Mouse (Mus musculus): ENCODE results near the gene Cetn4. TPM values are rescaled to one million over a fixed set of nuclear protein-coding genes. Genes with fewer than 3 reads are reported as not detected.
A peak's percentile ranks its signal among the peaks of the same experiment; 100 is the strongest.

Cetn4 gene
- polyA plus RNA-seq, 1 experiment = 11.6 TPM

DNA sequence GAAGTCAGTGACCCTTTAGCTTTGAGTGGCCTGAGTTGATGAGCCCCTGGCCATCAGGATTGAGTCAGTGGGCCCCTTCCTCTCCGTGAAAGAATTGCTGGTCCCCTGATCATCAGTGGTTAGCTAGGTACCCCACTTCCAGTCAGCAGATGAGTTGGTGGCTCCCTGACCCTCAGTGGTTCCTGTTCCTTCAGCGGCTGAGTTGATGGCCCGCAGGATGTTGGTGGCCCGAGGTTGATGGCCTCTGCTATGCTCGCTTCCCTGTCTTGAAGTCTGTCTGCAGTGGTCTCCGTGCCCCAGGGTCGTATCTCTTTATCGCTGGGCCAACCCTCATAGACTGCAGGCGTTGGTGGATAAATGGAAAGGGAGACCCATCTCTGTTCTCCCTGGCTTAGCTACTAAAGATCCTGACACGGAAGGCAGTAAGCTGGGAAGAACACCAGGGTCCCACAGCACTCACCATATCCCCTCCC is 575 bp downstream of the Cetn4 start:
- H3K27ac ChIP-seq (ENCODE audit: insufficient read depth, low read length) = peak overlapping the region; percentile 15
- TF ChIP-seq POLR2A (IDR thresholded peaks at IDR 0.05; ENCODE audit: extremely low read depth, insufficient read depth, low read length) = no peak
- TF ChIP-seq CTCF (IDR thresholded peaks at IDR 0.05; ENCODE audit: extremely low read depth, insufficient read depth, low read length) = no peak
- peak overlapping the region; percentile 67 for H3K4me3 ChIP-seq (ENCODE audit: insufficient read depth, low read length)
- H3K4me1 ChIP-seq (ENCODE audit: control insufficient read depth, insufficient read depth, low read length) = no peaks in the 10 kb centered on the region

DNA sequence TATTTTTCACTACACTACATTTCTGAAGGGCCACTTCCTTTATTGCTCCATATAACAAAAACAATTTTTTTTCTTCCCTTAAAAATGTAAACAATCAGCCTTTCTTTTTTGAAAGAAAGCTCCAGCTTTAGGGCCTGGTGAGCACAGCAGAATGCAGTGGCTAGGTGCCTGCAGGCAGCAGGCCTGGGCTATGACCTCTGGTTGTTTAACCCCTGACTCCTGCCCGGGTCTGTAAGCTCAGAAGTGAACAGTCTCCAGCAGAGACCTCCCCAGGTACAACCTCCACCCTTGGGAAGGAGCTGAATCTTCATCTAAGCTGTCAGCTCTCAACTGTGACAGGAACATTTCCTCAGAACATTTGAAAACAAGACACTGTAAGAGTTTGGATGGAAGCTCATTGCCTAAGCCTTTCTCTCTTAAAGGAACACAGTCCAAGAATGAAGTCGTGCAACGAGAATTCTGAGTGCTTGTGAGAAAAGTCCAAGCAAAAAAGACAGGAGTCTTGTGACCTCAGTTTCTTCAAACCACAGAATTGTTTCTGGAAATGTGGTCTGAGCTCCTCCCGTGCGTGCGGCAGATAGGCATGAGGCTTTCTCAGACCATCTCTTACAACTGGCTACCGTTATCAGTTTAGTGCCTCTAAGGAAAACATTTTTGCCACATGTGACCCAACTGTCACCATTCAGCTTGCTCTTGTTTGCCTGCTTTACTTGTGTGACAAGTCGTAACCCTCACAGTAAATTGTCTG is 8.9 kb downstream of the Cetn4 start:
- H3K4me1 ChIP-seq (ENCODE audit: control insufficient read depth, insufficient read depth, low read length) = no peaks in the 10 kb centered on the region
- TF ChIP-seq CTCF (IDR thresholded peaks at IDR 0.05; ENCODE audit: extremely low read depth, insufficient read depth, low read length) (no peak), POLR2A (IDR thresholded peaks at IDR 0.05; ENCODE audit: extremely low read depth, insufficient read depth, low read length) (no peak)
- no peak overlapping the region for H3K27ac ChIP-seq (ENCODE audit: insufficient read depth, low read length)
- H3K4me3 ChIP-seq (ENCODE audit: insufficient read depth, low read length) = no peak overlapping the region

DNA sequence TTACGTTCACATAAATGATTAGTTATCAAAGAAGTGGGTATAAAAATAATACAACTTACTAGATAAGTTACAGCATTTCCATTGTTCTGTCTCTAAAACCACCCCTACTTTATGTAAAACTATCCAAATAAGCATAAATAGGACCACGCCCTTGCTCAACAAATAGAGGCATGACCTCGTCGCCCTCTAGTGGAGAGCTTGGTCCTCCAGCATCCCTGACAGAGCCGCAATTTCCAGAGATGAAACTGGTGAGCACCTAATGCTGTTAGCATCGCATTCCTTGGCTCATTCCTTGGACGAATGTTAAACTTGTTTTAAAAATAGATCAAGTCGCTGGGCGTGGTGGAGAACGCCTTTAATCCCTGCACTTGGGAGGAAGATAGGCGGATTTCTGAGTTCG is 9.8 kb downstream of the Cetn4 start:
- H3K4me1 ChIP-seq (ENCODE audit: control insufficient read depth, insufficient read depth, low read length) = no peaks in the 10 kb centered on the region
- H3K27ac ChIP-seq (ENCODE audit: insufficient read depth, low read length) = no peak overlapping the region
- no peak for TF ChIP-seq POLR2A (IDR thresholded peaks at IDR 0.05; ENCODE audit: extremely low read depth, insufficient read depth, low read length)
- TF ChIP-seq CTCF (IDR thresholded peaks at IDR 0.05; ENCODE audit: extremely low read depth, insufficient read depth, low read length) = peak; percentile 64
- no peak overlapping the region for H3K4me3 ChIP-seq (ENCODE audit: insufficient read depth, low read length)

DNA sequence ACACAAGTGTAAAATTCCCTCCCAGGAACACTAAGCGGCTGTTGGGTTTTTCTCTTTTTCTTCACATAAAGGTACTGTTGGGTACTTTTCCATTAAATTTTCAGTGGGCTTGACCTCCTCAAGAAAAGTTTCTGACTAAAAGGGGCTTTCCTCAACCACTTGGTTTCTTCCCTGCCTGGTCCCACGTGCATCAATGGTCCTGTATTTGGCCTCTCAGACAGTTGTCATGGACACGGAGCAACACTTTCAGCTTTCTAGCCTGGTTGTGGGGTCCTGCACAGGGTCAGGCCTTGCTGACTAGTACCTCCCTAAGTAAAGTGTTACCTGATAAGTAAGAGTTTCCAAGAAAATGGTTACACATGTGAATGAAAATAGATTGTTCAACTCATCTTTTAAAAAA is 13.0 kb downstream of the Cetn4 start:
- TF ChIP-seq CTCF (IDR thresholded peaks at IDR 0.05; ENCODE audit: extremely low read depth, insufficient read depth, low read length) = no peak
- TF ChIP-seq POLR2A (IDR thresholded peaks at IDR 0.05; ENCODE audit: extremely low read depth, insufficient read depth, low read length) = no peak
- H3K4me1 ChIP-seq (ENCODE audit: control insufficient read depth, insufficient read depth, low read length) = no peaks in the 10 kb centered on the region
- no peak overlapping the region for H3K27ac ChIP-seq (ENCODE audit: insufficient read depth, low read length)
- H3K4me3 ChIP-seq (ENCODE audit: insufficient read depth, low read length) = no peak overlapping the region

DNA sequence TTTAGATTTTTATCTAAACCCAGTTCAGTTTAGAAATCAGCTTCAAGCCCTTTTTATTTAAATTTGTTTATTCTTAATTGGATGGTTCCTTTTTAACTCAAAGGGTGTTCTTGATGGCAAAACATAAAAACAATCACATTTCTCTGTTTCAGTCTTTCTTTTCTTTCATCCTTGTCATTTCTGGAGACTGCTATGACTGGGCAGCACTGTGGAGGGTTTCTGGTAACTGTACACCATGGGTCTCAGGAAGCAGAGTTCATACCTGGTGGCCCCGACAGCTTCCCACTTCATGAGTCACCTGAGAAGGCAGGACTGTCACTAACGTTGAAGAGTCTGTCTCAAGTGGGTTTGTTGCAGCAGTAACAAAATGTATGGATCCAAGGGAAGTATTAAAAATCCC is 19.9 kb downstream of the Cetn4 start:
- TF ChIP-seq CTCF (IDR thresholded peaks at IDR 0.05; ENCODE audit: extremely low read depth, insufficient read depth, low read length) (no peak), POLR2A (IDR thresholded peaks at IDR 0.05; ENCODE audit: extremely low read depth, insufficient read depth, low read length) (no peak)
- H3K4me1 ChIP-seq (ENCODE audit: control insufficient read depth, insufficient read depth, low read length) = no peaks in the 10 kb centered on the region
- H3K27ac ChIP-seq (ENCODE audit: insufficient read depth, low read length) = no peak overlapping the region
- no peak overlapping the region for H3K4me3 ChIP-seq (ENCODE audit: insufficient read depth, low read length)

DNA sequence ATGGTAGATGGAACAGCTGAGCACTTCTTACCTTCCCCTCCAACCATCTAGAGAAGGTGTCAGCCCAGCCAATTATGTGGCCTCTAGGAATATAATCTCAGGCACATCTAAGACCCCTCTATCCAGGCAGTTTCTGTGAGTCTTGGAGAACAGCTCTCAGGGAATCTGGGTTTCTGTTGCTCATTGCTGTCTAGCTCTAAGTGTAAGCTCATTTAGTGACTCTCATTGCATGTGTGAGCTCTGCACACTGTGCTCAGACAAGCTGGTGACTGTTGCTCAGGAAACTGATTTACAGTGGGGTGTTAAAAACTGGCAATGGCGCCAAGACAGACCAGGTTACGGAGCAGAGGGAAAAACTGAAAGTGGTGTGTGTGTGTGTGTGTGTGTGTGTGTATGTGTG is 20.6 kb downstream of the Cetn4 start:
- H3K4me3 ChIP-seq (ENCODE audit: insufficient read depth, low read length) = no peak overlapping the region
- TF ChIP-seq CTCF (IDR thresholded peaks at IDR 0.05; ENCODE audit: extremely low read depth, insufficient read depth, low read length) (no peak), POLR2A (IDR thresholded peaks at IDR 0.05; ENCODE audit: extremely low read depth, insufficient read depth, low read length) (no peak)
- H3K4me1 ChIP-seq (ENCODE audit: control insufficient read depth, insufficient read depth, low read length) = no peaks in the 10 kb centered on the region
- H3K27ac ChIP-seq (ENCODE audit: insufficient read depth, low read length) = no peak overlapping the region

DNA sequence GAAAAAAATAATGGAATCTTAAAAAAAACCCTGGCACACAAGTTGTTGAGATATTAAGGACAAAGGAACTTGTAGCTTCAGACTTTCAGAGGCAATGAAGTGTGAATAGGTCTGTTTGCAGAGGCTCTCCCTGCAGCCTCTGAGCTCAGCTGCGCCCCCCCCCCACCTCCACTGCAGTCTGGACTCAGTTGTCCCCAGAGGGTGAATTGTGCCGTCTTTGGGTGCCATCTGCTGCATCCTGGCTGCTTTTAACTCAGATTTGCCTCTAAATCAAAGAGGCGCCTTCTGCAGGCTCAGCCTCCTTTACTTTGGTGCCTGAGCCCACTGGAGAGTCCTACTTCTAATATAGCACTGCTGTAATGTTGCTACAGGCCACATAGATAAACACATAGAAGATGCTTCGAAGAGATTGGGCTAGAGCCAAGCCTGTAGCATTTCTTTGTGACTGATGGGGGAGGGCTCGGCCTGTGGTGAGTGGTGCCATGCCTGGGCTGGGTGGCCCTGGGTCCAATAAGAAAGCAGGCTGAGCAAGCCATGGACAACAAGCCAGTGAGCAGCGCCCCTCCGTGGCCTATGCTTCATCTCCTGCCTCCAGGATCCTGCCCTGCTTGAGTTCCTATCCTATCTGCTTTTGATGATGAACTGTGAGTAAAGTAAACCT is 21.5 kb downstream of the Cetn4 start:
- no peaks in the 10 kb centered on the region for H3K4me1 ChIP-seq (ENCODE audit: control insufficient read depth, insufficient read depth, low read length)
- TF ChIP-seq CTCF (IDR thresholded peaks at IDR 0.05; ENCODE audit: extremely low read depth, insufficient read depth, low read length) = no peak
- no peak overlapping the region for H3K4me3 ChIP-seq (ENCODE audit: insufficient read depth, low read length)
- H3K27ac ChIP-seq (ENCODE audit: insufficient read depth, low read length) = no peak overlapping the region

DNA sequence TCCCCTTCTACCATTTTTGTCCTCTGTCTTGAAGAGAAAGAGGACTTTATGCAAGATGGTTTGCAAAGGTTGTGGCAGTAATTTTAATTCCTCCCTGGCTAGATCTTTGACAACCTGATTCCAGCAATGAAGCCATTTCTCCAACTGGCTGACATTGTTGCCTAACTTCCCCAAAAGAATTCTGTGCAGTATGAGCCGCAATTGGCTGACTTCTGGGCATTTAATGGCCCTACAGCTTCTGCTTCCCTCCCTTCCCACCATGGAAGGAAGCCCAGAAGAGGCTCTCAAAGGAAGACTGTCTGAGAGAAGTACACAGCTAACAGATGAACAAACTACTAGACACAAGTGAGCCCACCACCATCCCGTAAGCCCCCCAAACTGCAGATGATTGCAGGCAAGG is 23.3 kb downstream of the Cetn4 start:
- H3K4me3 ChIP-seq (ENCODE audit: insufficient read depth, low read length) = no peak overlapping the region
- no peak overlapping the region for H3K27ac ChIP-seq (ENCODE audit: insufficient read depth, low read length)
- H3K4me1 ChIP-seq (ENCODE audit: control insufficient read depth, insufficient read depth, low read length) = no peaks in the 10 kb centered on the region
- no peak for TF ChIP-seq CTCF (IDR thresholded peaks at IDR 0.05; ENCODE audit: extremely low read depth, insufficient read depth, low read length)

DNA sequence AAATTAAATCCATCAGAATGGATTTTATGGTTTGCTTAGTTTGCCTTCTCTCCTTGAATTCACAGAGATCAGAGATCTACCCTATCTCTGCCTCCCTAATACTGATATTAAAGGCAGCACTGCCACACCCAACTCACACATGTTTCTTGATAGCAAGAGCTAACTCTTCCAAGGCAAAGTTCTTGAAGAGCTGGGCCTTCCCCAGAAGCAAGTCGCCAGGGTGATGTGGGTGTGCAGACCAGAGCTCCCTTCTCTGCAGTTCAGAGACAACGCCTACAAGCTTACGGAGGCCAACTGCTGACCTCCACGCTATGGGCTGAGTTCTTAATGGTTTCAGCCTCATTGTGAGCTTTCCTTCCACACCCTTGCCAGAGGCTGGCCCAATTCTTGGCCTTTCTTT is 29.3 kb downstream of the Cetn4 start:
- no peak for TF ChIP-seq POLR2A (IDR thresholded peaks at IDR 0.05; ENCODE audit: extremely low read depth, insufficient read depth, low read length)
- H3K4me3 ChIP-seq (ENCODE audit: insufficient read depth, low read length) = no peak overlapping the region
- no peaks in the 10 kb centered on the region for H3K4me1 ChIP-seq (ENCODE audit: control insufficient read depth, insufficient read depth, low read length)
- no peak overlapping the region for H3K27ac ChIP-seq (ENCODE audit: insufficient read depth, low read length)

DNA sequence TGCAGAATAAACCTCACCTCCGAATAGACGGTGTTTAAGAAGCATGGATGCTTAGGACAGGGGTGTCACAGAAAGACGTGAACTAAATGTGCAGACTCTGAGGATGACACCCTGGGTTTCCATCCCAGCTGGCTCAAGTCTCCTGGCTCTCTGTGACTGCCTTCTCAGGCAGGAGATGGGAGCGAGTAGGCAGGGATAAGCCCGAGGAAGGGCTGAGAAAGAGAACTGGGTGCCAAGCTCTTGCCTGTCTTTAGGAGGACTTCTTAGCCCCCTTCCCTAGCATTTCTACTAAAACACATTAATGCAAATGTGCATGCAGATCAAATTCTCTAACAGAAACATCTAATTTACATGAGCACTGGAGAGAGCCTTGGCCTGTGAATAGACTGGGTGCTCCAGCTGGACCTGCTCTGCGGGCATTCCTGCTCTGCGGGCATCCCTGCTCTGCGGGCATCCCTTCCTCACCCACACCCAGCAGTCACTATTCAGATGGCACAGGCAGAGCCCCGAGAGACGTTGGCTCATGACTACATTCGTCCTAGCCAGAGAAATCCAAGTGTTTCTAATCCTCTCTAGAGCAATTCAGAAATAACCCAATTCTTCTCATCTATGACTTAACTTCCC is 30.1 kb downstream of the Cetn4 start:
- Histone ChIP-seq H3K4me1 (ENCODE audit: control insufficient read depth, insufficient read depth, low read length) (no peaks in the 10 kb centered on the region), H3K27ac (ENCODE audit: insufficient read depth, low read length) (no peak overlapping the region), H3K4me3 (ENCODE audit: insufficient read depth, low read length) (no peak overlapping the region)
- no peak for TF ChIP-seq CTCF (IDR thresholded peaks at IDR 0.05; ENCODE audit: extremely low read depth, insufficient read depth, low read length)
- TF ChIP-seq POLR2A (IDR thresholded peaks at IDR 0.05; ENCODE audit: extremely low read depth, insufficient read depth, low read length) = no peak
